Mouse (Mus musculus): ENCODE measurements around the gene Tnfsf14. TPM values are rescaled to one million over a fixed set of nuclear protein-coding genes. Genes with fewer than 3 reads are reported as not detected.

Tnfsf14 gene
- polyA plus RNA-seq, 1 experiment = 1.9 TPM

GRCm38 (mm10) chr17:57148343-57148742 is 45.6 kb downstream of the Tnfsf14 start:
- 69% methylated on average over 4 of the region's 4 CpGs for WGBS

GRCm38 (mm10) chr17:57145115-57145514 is 48.9 kb downstream of the Tnfsf14 start:
- no peak for DNase-seq
- Histone ChIP-seq H3K4me1 (ENCODE audit: control insufficient read depth, insufficient read depth, low read length) (no peaks in the 10 kb centered on the region), H3K4me3 (replicated peaks; ENCODE audit: extremely low read depth, low read depth, low read length) (no peak overlapping the region)
- 78% methylated on average over 1 of the region's 1 CpGs for whole genome bisulfite sequencing
- TF ChIP-seq CTCF (IDR thresholded peaks at IDR 0.05; ENCODE audit: insufficient read depth, low read length) (no peak), POLR2A (IDR thresholded peaks at IDR 0.05; ENCODE audit: borderline replicate concordance, extremely low read depth, low read depth, low read length) (no peak)

More at GRCm38 (mm10) chr17:57148343-57148742, 45.6 kb downstream of the Tnfsf14 start:
- Histone ChIP-seq H3K4me3 (replicated peaks; ENCODE audit: extremely low read depth, low read depth, low read length) (no peak overlapping the region), H3K4me1 (ENCODE audit: control insufficient read depth, insufficient read depth, low read length) (no peaks in the 10 kb centered on the region)
- TF ChIP-seq POLR2A (IDR thresholded peaks at IDR 0.05; ENCODE audit: borderline replicate concordance, extremely low read depth, low read depth, low read length) (no peak), CTCF (IDR thresholded peaks at IDR 0.05; ENCODE audit: insufficient read depth, low read length) (no peak)
- no peak for DNase-seq

- no peaks in the 10 kb centered on the region for H3K4me1 ChIP-seq (ENCODE audit: control insufficient read depth, insufficient read depth, low read length)
- no peak for DNase-seq
- no peak for TF ChIP-seq POLR2A (IDR thresholded peaks at IDR 0.05; ENCODE audit: borderline replicate concordance, extremely low read depth, low read depth, low read length)
- no peak for TF ChIP-seq CTCF (IDR thresholded peaks at IDR 0.05; ENCODE audit: insufficient read depth, low read length)
- H3K4me3 ChIP-seq (replicated peaks; ENCODE audit: extremely low read depth, low read depth, low read length) = no peak overlapping the region
- 65% methylated on average over 3 of the region's 3 CpGs for WGBS
Observed at GRCm38 (mm10) chr17:57143704-57144103, 50.3 kb downstream of the Tnfsf14 start.

- 62% methylated on average over 3 of the region's 3 CpGs for WGBS
- Histone ChIP-seq H3K4me3 (replicated peaks; ENCODE audit: extremely low read depth, low read depth, low read length) (no peak overlapping the region), H3K4me1 (ENCODE audit: control insufficient read depth, insufficient read depth, low read length) (no peaks in the 10 kb centered on the region)
- TF ChIP-seq CTCF (IDR thresholded peaks at IDR 0.05; ENCODE audit: insufficient read depth, low read length) (no peak), POLR2A (IDR thresholded peaks at IDR 0.05; ENCODE audit: borderline replicate concordance, extremely low read depth, low read depth, low read length) (no peak)
- DNase-seq = no peak
Observed at GRCm38 (mm10) chr17:57139708-57140107, 54.3 kb downstream of the Tnfsf14 start.

Other genes with a start within 250 kb of the Tnfsf14 start
- 0.25 and 6.2 TPM in 2 replicates for gene Acer1, start 212.1 kb downstream of the Tnfsf14 start, polyA plus RNA-seq (2012; rRNA removed)
- 103 and 108 TPM in 2 replicates for gene Clpp, start 203.9 kb downstream of the Tnfsf14 start, polyA plus RNA-seq (2012; rRNA removed)
- gene Alkbh7, start 196.8 kb downstream of the Tnfsf14 start, polyA plus RNA-seq (2012; rRNA removed) = 24.1 and 26.0 TPM in 2 replicates
- gene Pspn, start 194.2 kb downstream of the Tnfsf14 start, polyA plus RNA-seq (2012; rRNA removed) = not detected in 2 replicates
- 22.3 and 23.4 TPM in 2 replicates for gene Gtf2f1, start 182.9 kb downstream of the Tnfsf14 start, polyA plus RNA-seq (2012; rRNA removed)
- 0.13 and 0.16 TPM in 2 replicates for gene Gm17949, start 182.7 kb downstream of the Tnfsf14 start, polyA plus RNA-seq (2012; rRNA removed)
- gene Khsrp, start 162.7 kb downstream of the Tnfsf14 start, polyA plus RNA-seq (2012; rRNA removed) = 75.8 and 80.7 TPM in 2 replicates
- gene Slc25a41, start 152.5 kb downstream of the Tnfsf14 start, polyA plus RNA-seq (2012; rRNA removed) = 0.18 TPM in 1 of 2 replicates, not detected in the other
- gene Crb3, start 135.1 kb downstream of the Tnfsf14 start, polyA plus RNA-seq (2012; rRNA removed) = 75.5 and 89.4 TPM in 2 replicates
- 44.0 and 51.8 TPM in 2 replicates for gene Slc25a23, start 134.3 kb downstream of the Tnfsf14 start, polyA plus RNA-seq (2012; rRNA removed)
- 12.1 and 18.1 TPM in 2 replicates for gene Dennd1c, start 115.7 kb downstream of the Tnfsf14 start, polyA plus RNA-seq (2012; rRNA removed)
- gene Tubb4a, start 106.4 kb downstream of the Tnfsf14 start, polyA plus RNA-seq (2012; rRNA removed) = 34.2 and 37.7 TPM in 2 replicates
- gene Tnfsf9, start 88.9 kb downstream of the Tnfsf14 start, polyA plus RNA-seq (2012; rRNA removed) = 5.3 and 7.9 TPM in 2 replicates
- not detected in 2 replicates for gene Cd70, start 44.4 kb downstream of the Tnfsf14 start, polyA plus RNA-seq (2012; rRNA removed)
- 254 and 275 TPM in 2 replicates for gene C3, start 34.0 kb upstream of the Tnfsf14 start, polyA plus RNA-seq (2012; rRNA removed)
- 62.1 and 68.2 TPM in 2 replicates for gene Gpr108, start 54.3 kb upstream of the Tnfsf14 start, polyA plus RNA-seq (2012; rRNA removed)
- 43.0 and 50.7 TPM in 2 replicates for gene Trip10, start 55.3 kb upstream of the Tnfsf14 start, polyA plus RNA-seq (2012; rRNA removed)
- gene Vav1, start 84.9 kb upstream of the Tnfsf14 start, polyA plus RNA-seq (2012; rRNA removed) = 8.2 and 12.3 TPM in 2 replicates
- 10.6 and 16.9 TPM in 2 replicates for gene Adgre1, start 164.5 kb upstream of the Tnfsf14 start, polyA plus RNA-seq (2012; rRNA removed)

Measured in lung, adult 2 months (tissue).